Mouse (Mus musculus): Measurements from ENCODE around the gene Zmpste24.

DNA sequence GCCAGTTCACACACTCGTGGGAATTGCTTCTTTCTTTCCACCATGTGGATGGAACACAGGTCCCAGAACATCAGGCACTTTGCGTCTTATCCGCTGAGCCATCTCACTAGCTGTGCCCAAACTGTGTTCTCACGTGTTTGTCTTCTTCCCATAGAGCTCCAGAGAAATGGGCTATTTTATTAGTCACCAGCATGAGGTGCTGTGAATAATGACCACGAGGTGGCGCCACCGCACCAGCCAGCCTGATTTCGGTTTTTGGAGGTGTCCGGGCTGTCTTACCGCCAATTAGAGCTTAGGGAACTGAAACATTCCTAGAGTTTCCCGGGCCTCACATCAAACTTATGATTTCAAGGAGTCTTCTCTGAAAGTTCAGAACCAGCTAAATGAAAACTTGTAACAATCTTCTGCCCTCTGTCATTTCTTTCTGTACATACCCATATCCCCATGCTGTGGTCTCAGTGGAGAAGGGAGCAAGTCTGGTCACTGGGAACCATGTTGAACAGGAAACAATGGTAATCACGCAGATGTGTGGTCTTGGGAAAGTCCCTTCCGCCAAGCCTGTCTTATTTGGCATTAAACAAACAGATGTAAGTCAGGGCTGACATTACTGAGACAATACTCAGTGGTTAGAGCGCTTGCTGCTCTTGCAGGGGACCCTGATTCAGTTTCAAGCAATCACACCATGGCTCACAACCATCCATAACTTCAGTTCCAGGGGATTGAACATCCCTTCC, 69.2 kb downstream of the Zmpste24 start:
- TF ChIP-seq CTCF (IDR thresholded peaks at IDR 0.05; ENCODE audit: borderline replicate concordance, control insufficient read depth, extremely low read depth, insufficient read depth, low read length, poor library complexity) (peak; percentile 86), POLR2A (IDR thresholded peaks at IDR 0.05; ENCODE audit: control insufficient read depth, extremely low read depth, insufficient read depth, low read length, poor library complexity) (no peak)

All from thymus, adult 2 months (tissue).